Mouse (Mus musculus) urinary bladder, postnatal 4 days (tissue): ENCODE results near the gene Dkk3.

Experiments used
- DNase-seq, 2 experiments: peaks; one replicate each; pipeline ENCODE4 v3.0.0; 2021 to 2022; ENCODE audit warnings: low spot score in 2 of 2

Gene Dkk3

GRCm38 (mm10) chr7:112158942-112159341 is at the start of gene Dkk3:
Dkk3 (minus strand) TSS chr7:112159057.
- DNase-seq: peak in 1 of 2 experiments; percentile 53

- no peak for DNase-seq
Measured at GRCm38 (mm10) chr7:112207717-112208116, 48.9 kb upstream of the Dkk3 start.

GRCm38 (mm10) chr7:112205513-112205912 is 46.7 kb upstream of the Dkk3 start:
- no peak for DNase-seq

- DNase-seq: no peak
Measured at GRCm38 (mm10) chr7:112204380-112204963, 45.6 kb upstream of the Dkk3 start.

- DNase-seq: no peak
Measured at GRCm38 (mm10) chr7:112203937-112204336, 45.1 kb upstream of the Dkk3 start.

GRCm38 (mm10) chr7:112202843-112203242 is 44.0 kb upstream of the Dkk3 start:
- no peak for DNase-seq

- DNase-seq: no peak
Measured at GRCm38 (mm10) chr7:112202194-112202593, 43.3 kb upstream of the Dkk3 start.

GRCm38 (mm10) chr7:112200761-112201160 is 41.9 kb upstream of the Dkk3 start:
- DNase-seq: no peak

- no peak for DNase-seq
Measured at GRCm38 (mm10) chr7:112199343-112199742, 40.5 kb upstream of the Dkk3 start.

- DNase-seq: no peak
Measured at GRCm38 (mm10) chr7:112197461-112197860, 38.6 kb upstream of the Dkk3 start.

GRCm38 (mm10) chr7:112194286-112194685 is 35.4 kb upstream of the Dkk3 start:
- no peak for DNase-seq

GRCm38 (mm10) chr7:112192778-112193177 is 33.9 kb upstream of the Dkk3 start:
- no peak for DNase-seq

GRCm38 (mm10) chr7:112192237-112192636 is 33.4 kb upstream of the Dkk3 start:
- no peak for DNase-seq

- no peak for DNase-seq
Measured at GRCm38 (mm10) chr7:112187536-112188459, 28.9 kb upstream of the Dkk3 start.

- no peak for DNase-seq
Measured at GRCm38 (mm10) chr7:112186871-112187270, 28.0 kb upstream of the Dkk3 start.

- DNase-seq: no peak
Measured at GRCm38 (mm10) chr7:112185226-112185745, 26.4 kb upstream of the Dkk3 start.

- DNase-seq: no peak
Measured at GRCm38 (mm10) chr7:112184519-112185225, 25.8 kb upstream of the Dkk3 start.

- peak; percentile 79 to 89 for DNase-seq
Measured at GRCm38 (mm10) chr7:112183258-112183841, 24.5 kb upstream of the Dkk3 start.

GRCm38 (mm10) chr7:112180235-112180705 is 21.4 kb upstream of the Dkk3 start:
- DNase-seq: peak; percentile 79 to 88

GRCm38 (mm10) chr7:112176627-112177026 is 17.8 kb upstream of the Dkk3 start:
- no peak for DNase-seq

GRCm38 (mm10) chr7:112172669-112173068 is 13.8 kb upstream of the Dkk3 start:
- DNase-seq: no peak
